Mouse (Mus musculus) adrenal gland, postnatal 10 days (tissue): ENCODE measurements around the gene Ccnk. TPM values are rescaled to one million over a fixed set of nuclear protein-coding genes. Genes with fewer than 3 reads are reported as not detected.

Experiments
- DNase-seq: peaks from one replicate; pipeline ENCODE4 v3.0.0; 2021; ENCODE audit warnings: mixed read lengths
- total RNA-seq, 2 experiments: library from RNA; stranded (reverse); gene quantifications; 2 replicates each; pipeline ENCODE4 v1.2.3; 2021

Ccnk gene
- total RNA-seq, 2 experiments from 2014 or later, result 30.0 to 30.7 TPM

DNA sequence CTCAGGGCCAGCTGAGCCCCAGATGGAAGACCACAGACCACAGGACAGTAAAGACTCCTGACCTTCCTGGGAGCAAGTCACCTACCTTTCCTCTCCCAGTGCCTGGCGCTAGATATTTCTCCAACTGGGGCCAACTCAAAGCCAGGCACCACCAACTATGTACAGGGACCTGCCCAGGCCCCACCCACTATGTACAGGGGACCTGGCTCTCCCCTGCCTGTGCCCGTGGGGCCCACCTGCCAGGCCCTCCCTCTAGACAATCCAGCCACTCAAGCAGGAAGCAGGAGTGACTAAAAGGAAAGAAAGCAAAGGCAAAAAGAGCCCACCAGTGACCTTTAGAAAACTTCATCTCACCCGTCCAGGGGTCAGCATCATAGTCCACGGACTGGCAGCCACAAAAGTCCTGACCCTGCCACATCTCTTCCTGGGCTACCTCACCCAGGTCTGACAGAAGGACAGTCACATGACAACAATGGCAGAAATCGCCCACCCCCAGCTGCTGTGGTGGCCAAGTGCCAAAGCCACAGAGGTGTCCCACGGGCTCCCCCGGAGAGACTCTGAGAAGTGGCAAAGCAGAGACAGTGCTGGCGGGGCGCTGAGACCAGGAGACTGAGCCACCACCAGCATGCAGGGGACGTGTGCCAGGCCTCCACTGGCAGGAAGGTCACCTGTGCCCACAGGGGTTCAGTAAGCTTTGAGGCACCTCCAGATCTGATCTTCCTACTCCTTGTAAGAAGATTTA is 67.6 kb downstream of the Ccnk start:
- no peak for DNase-seq

DNA sequence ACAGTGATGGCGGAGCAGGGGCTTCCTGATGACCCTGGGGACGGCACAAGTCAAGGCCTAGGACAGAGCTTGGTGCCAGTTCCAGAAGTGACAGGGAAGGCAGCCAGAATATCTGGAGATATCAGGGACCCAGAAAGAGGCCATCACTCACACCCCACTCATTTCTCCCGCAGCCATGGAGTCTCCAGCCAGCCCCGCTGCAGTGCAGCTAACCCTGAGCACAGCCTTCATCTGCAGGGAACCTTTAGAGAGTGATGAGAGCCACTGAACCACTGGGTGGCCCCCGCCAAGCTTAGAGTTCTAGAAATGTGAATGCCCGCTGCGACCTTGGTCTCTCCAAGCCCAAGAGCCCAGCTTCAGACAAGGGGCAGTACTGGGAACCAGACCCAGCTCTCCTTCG is 69.6 kb downstream of the Ccnk start:
- DNase-seq, result peak; percentile 54

DNA sequence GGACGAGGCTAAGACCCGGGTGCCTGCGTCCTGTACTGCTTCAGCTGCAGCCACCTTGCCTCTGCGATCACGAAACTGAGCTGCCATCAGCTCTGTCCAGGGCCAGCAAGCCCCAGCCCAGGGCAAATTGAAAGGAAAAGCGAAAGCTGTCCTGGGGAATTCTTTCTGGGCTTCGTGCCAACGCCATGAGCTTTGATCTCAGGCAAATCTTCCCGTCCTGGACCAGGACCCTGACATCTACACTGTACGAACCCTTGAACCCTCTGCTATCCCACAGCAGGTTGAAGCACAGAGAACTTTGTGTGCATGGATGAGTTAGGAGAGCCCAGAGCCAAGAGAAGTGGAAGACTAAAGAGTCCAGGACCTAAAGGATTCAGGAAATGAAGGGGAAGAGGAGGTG is 70.1 kb downstream of the Ccnk start:
- peak; percentile 89 for DNase-seq

DNA sequence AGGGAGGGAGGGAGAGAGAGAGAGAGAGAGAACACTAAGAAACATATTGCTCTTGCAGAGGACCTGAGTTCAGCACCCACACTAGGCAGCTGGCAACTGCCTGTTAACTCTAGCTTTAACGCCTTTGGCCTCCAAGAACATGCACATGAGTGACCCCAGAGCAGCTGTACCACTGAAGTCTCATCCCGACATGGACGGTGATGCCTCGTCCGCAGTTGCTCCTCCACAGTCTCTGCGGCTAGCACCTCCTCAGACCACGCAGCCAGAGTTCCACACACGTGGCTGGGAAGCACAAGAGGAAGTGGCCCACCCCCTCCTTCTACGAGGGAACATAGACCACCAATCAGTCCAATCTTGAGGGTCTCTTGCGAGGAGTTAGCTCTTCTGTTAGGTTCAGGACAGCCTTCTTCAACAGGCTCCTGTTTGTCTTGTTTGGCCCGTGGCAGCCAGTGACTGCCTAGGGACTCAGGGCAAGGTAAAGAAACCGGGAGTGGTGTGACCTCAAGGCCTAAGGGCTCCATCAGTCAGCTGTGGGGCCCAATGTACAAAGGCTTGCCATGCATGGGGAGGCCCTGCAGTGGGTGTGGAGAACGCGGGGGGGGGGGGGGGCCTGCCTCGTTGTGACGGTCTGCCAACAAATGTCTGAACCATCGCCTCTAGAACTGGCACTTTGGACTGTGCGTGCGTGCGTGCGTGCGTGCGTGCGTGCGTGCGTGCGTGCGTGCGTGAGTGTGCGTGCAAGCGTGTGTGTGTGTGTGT is 71.8 kb downstream of the Ccnk start:
- no peak for DNase-seq

DNA sequence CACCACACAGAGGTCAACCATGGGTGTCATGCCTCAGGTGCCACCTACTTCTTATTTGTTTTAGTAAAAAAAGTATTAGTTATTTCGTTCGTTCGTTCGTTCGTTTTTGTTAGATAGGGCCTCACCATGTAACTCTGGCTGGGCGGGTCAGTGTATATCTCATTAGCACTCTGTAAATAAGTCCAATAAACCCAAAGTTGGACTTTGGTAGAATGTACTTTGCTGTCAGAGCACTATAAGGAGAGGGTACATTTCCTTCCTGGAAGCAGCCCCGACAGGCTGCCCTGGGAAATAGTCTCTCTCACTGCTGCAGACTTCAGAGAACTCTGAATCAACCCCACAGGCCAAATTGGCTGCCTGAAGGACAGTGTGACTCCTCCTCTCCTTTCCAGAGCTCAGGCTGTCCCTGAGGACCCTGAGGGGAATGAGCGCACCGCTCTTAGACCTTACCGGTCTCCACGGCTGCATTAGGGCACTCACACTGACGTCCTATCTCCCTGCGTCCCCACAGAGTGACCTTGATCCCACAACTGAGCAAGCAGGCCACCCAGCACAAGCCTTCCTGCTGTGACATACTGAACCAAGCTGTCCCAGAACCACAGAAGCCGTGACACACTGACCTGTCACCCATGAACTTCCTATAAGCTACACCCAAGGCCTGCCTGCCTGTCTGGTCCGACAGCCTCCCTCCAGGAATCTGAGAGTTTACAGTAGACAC is 72.6 kb downstream of the Ccnk start:
- DNase-seq, result peak; percentile 63

Other genes starting within 250 kb of the Ccnk start
- gene Bcl11b, start 176.0 kb upstream of the Ccnk start, total RNA-seq, result 1 to 10 TPM; 1.7 to 1.9 TPM
- gene Setd3, start 265 bp upstream of the Ccnk start, total RNA-seq, result 10 to 100 TPM; 81.3 to 90.7 TPM
- gene Ccdc85c, start 95.8 kb downstream of the Ccnk start, total RNA-seq, result 10 to 100 TPM; 19.8 to 22.1 TPM
- 1 to 10 TPM in 1 of 2 experiments, under 1 TPM in 1; 0.96 to 1.1 TPM for gene Hhipl1, start 126.7 kb downstream of the Ccnk start, total RNA-seq
- gene Cyp46a1, start 154.8 kb downstream of the Ccnk start, total RNA-seq, result 1 to 10 TPM; 1.6 to 2.2 TPM
- gene Eml1, start 191.4 kb downstream of the Ccnk start, total RNA-seq, result 10 to 100 TPM; 32.8 to 36.7 TPM